Mouse (Mus musculus): ENCODE measurements at regions not wholly inside any gene's neighbourhood (a gene's known extent, or its start where the extent isn't known, plus 50 kb on each side); places are given as distances from the start of the nearest gene placed in this dataset.

- DNase-seq = no peak
These were observed 55.5 kb downstream of the Gm9972 start for GRCm38 (mm10) chr11:43091046-43091445.

GRCm38 (mm10) chr11:43092126-43092920 is 56.8 kb downstream of the Gm9972 start:
- peak in 1 of 2 experiments; percentile 21 for DNase-seq

GRCm38 (mm10) chr11:43092980-43093379 is 56.7 kb upstream of the Atp10b start:
- DNase-seq = no peak

- DNase-seq = no peak
These were observed 53.7 kb upstream of the Atp10b start for GRCm38 (mm10) chr11:43096003-43096402.

GRCm38 (mm10) chr11:43098795-43099425 is 50.8 kb upstream of the Atp10b start:
- DNase-seq = no peak
